Mouse (Mus musculus) embryonic fibroblast, embryonic 13.5 days (primary cell): ENCODE measurements around the gene App.

Experiments used
- CTCF ChIP-seq: IDR thresholded peaks from 2 replicates; pipeline ENCODE4 v1.5.1; 2011; ENCODE audit warnings: mild to moderate bottlenecking, control low read depth, low read length, moderate library complexity, borderline replicate concordance; ENCODE audit not compliant: insufficient read depth
- POLR2A ChIP-seq: IDR thresholded peaks from 2 replicates; pipeline ENCODE4 v1.6.1; 2011; ENCODE audit warnings: low read depth, mild to moderate bottlenecking, control low read depth, low read length, moderate library complexity

DNA sequence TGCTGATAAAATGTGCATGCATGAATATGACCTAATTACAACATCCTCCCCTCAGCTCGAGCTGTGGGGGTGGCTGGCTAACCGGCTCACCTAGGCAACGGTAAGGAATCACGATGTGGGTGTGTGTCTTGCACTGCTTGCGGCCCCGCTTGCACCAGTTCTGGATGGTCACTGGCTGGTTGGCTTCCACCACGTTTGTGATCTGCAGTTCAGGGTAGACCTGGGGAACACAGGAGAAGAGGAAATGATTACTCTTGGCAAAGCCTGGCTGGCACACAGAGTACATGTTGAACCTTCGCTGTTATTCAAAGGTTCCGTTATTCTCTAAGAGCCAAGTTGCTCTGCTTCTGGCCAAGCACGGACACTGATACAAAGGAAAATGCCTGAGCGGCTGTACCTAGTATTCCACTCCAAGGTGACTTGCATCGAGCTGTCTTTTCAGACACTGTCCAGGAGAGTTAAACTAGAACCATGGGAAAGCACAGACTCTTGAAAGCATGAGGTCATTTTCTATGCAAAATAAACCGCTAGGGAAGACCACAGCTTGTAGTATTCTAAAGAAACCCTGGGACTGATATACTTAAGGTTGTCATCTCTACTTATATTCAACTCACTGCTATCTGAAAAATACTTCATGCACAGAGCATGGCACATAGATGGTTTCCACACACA, 70.3 kb downstream of the App start:
- no peak for TF ChIP-seq POLR2A
- TF ChIP-seq CTCF: no peak
